Mouse (Mus musculus): ENCODE measurements around the gene Dnajb13.
"Not testable (repeated sequence)": the region's sequence is repeated elsewhere in the genome, so short reads cannot be mapped to it uniquely, and the experiment has no call there.

The Dnajb13 gene

DNA sequence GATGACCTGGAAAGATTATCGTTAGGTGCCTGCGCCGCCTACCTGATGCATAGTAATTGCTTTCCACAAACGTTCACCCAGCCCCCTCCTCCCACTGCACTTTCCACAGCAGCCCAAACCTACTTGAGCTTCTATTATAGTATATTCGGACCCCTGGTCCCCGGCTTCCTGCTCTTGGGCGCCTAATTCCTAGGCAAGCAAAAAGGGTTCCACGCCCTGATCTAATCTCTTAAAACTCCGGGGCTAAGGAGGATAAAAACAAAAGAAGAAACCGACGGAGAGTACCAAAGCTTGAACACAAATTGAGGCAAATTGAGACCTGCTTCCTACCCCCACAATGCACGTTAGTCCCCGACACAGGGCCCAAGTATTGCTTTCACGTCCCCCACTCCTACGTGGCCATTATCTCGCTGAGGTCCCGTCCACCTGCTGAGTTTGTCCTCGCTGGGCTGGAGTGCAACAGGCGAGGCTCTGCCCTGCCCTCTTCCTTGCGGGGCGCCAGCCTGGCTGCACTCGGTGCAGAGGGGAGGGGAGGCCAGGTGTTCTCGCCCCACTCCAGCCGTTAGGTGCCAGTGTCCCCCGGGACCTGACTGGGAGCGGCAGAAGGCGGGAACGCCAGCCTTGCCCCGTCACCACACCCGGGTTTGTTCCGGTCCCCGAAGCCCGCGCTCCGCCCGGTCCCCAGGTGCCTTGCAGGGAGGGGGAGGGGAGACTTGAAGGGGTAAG is 22.2 kb downstream of the Dnajb13 start:
- no peak for DNase-seq (ENCODE audit: extremely low spot score, low read depth, low spot score)

DNA sequence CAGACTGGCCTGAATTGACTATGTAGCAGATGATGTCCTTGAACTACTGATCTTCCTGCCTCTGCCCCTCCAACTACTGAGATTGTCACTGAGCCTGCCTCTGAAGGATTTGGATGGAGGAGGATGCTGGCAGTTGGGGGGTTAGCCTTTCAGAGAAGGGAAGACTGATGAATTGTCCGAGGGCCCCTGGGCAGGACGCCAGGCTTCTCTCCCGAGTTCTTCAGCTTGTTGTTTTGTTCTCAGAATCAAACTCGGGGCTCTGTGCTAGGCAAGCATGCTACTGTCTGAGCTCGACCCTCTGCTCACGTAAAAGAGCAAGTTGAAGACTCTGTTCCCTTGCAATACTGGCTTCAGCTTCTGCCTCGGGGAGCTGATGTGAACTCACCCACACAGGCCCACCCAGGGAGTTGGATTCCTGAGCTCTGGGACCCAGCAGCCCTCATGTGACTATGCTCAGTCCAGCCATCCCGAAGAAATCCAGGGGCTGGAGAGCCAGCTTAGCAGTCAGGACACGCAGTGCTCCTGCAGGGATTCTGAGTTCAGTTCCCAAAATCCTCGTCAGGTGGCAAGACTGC is 26.2 kb downstream of the Dnajb13 start:
- DNase-seq (ENCODE audit: extremely low spot score, low read depth, low spot score) = no peak

DNA sequence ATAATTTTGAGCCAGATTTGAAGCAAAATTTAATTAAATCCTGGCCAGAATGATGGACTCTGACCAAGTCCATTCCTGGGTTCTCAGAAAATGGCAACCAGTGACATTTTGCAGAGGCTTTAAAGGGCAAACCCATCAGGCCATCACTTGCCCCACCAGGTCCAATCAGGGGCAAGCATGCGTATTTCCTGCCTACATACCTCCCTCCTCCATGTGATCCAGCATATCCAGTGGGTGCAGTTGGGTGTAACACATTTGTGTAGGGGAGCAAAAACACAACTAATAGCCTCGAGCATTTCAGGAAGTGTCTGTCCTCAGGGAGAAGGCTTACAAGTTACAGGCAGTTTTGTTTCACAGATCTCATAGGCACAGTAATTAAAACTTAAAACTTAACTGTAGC is 27.5 kb downstream of the Dnajb13 start:
- DNase-seq (ENCODE audit: extremely low spot score, low read depth, low spot score) = no peak

DNA sequence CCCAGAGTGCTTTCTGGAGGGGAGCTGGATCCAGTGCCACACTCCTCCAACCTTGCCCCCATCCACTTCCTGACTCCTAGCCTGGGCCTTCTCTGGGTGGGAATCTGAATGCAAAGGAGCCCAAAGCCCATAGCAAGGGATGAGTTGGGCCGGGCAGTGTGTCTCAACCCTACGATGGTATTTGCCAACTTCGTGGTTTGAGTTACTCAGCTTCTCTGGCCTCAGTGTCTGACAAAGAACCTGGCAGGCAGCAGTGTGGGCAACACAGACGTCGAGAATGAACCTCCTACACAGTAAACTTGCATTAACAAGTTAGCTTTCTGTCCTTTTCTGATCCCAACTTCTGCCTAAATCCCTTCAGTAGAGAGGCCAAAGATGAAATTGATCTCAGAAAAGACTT is 30.3 kb downstream of the Dnajb13 start:
- no peak for DNase-seq (ENCODE audit: extremely low spot score, low read depth, low spot score)

DNA sequence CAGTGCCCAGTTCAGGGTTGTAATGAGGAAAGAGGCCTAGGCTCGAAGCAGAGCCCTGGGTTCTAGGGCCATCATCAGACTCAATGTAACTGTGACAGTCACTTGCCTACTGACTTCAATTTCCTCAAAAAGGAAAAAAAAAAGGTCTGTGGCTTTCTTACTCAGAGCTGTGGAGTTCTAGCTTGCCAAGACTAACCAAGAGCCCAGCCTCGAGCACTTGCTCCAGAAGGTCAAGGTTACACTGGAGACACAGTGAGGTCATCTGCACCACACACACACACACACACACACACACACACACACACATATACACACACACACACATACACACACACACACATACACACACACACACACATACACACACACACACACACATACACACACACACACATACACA is 32.7 kb downstream of the Dnajb13 start:
- DNase-seq (ENCODE audit: extremely low spot score, low read depth, low spot score) = not testable (repeated sequence)

DNA sequence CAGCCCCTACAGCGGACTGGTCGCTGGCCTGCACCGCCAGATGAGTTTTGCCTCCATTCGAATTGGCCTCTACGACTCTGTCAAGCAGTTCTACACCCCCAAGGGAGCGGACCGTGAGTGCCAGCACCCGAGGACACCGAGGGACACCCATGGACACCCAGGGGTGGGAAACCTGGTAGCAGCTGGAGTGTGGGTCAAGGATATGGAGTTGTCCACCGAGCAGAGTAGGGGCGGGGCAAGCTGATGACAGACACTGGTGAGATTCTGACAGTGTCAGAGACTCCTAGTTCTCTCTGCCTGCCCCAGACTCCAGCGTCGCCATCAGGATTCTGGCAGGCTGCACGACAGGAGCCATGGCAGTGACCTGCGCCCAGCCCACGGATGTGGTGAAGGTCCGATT is 34.6 kb downstream of the Dnajb13 start:
- no peak for DNase-seq (ENCODE audit: extremely low spot score, low read depth, low spot score)

DNA sequence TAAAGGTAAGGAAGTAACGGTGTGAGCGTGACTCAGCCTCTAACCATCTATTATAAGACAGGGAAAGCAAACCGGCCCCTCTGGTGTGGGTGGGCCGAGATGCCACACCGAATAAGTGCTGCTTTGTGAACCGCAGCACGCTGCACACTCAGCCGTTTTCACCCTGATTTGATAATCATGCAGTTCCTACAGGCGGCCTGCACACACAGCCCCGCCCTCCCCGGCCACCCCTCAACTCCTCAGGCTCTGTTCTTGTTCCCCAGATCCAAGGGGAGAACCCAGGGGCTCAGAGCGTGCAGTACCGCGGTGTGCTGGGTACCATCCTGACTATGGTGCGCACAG is 35.0 kb downstream of the Dnajb13 start:
- no peak for DNase-seq (ENCODE audit: extremely low spot score, low read depth, low spot score)

DNA sequence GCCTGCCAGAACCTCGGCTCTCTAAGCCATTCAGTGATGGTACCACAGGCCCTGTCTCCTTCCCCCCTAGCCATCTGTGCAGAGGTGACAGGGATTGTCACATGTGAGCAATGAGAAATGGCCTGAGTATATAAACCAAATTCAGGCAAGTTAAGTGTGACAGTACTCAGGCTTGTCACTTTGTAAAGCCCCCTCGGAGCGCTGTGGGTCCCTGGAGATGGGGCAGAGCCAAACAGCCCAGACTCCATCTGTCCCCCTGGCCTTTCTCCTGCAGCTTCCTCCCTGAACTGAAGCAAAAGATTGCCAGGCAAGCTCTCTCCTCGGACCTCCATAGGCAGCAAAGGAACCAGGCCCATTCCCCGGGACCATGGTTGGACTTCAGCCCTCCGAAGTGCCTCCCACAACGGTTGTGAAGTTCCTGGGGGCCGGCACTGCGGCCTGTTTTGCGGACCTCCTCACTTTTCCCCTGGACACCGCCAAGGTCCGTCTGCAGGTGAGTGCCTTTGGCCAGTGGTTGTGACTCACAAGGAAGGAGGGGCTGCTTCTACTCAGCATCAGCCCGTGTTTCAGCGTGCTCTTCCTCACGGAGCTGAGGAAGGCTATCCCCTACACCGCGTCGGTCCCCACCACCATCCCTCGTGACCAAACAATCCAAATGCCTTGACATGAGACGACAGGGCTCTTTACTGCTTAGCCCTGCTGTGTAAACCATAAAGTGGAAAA is 35.5 kb downstream of the Dnajb13 start:
- no peak for DNase-seq (ENCODE audit: extremely low spot score, low read depth, low spot score)

DNA sequence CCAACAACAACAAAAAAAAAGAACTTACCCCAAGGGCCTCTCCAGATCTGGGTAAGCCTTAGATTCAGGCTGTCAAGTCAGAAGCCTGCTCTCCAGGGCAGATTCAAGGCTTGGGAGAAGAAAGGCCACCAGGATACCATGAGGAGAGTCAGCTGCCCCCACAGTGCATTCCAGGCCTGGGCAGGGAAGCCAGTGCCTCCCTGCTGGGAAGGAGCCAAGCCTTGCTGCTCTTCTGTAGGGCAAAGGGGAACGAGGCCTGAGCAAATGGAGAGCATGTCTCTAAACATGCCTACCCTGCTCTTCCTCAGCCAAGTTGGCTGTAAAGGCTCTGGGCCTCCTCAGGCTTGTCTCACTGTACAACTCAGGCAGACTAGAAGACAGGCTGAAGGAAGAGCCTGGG is 40.1 kb downstream of the Dnajb13 start:
- no peak for DNase-seq (ENCODE audit: extremely low spot score, low read depth, low spot score)

DNA sequence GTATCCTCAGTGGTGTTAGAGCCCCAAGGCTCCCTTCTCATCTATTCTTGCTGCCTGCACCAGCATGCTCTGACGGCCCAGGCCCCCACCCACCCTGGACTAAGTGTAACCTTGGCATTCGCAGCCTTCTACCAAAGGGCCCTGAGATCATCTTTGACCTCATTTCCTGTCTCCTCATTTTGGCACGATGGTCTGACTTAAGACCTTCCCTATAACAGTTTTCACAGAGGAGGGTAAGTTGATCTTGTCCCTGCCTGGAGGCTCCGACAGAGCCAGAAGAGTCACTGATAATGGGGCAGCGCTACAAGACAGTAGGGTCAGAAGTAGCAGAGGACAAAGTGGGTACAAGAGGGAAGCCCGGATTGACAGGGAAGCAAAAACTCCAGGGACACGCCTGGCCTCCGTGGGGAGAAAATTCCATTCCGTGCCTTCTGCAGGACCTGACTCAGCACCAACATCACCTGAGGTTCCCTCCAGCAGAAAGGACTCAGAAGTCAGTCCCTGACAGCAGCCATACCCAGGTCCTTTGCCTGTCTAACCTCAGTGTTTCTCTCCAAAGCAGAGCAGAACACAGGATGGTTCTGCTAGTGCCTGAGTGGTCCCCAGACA is 40.8 kb downstream of the Dnajb13 start:
- DNase-seq (ENCODE audit: extremely low spot score, low read depth, low spot score) = no peak

DNA sequence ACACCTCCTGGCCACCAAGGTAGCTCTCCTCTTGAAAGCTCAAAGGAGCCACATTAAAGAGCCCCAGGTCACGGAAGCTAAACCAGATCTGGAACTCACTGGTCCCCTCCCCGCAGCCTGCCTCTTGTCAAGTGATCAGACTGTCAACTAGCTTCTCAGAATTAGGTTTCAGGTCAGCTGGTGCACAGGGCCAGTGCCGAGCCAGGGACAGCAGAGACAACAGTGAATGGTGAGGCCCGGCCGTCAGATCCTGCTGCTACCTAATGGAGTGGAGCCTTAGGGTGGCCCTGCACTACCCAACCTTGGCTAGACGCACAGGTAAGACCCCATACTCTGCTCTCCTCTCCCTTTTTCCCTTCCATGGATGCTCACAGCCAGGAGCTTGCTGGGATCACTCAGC is 42.0 kb downstream of the Dnajb13 start, which contains the start of gene Ucp3:
Gene Ucp3 (plus strand): TSS at position 214 of the 400 bp plus-strand sequence.
- no peak for DNase-seq (ENCODE audit: extremely low spot score, low read depth, low spot score)

DNA sequence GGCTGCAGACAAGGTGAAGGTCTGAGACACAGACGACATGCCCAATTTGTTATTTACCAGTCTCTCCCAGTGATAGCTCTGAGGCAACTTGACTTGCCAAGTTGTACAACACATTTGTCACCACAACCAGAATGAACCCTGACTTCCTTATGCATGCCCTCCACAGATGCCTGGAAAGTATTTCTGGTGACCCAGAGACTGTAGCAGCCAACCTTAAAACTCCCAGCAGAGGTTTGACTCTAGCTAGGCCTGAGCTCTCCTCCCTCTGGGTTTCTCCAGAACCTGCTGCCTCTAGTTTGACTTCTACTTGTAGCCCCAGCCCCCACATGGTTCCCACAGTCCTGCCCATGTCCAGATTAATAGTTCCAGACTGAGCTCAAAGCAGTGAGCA is 43.4 kb downstream of the Dnajb13 start:
- DNase-seq (ENCODE audit: extremely low spot score, low read depth, low spot score) = no peak

DNA sequence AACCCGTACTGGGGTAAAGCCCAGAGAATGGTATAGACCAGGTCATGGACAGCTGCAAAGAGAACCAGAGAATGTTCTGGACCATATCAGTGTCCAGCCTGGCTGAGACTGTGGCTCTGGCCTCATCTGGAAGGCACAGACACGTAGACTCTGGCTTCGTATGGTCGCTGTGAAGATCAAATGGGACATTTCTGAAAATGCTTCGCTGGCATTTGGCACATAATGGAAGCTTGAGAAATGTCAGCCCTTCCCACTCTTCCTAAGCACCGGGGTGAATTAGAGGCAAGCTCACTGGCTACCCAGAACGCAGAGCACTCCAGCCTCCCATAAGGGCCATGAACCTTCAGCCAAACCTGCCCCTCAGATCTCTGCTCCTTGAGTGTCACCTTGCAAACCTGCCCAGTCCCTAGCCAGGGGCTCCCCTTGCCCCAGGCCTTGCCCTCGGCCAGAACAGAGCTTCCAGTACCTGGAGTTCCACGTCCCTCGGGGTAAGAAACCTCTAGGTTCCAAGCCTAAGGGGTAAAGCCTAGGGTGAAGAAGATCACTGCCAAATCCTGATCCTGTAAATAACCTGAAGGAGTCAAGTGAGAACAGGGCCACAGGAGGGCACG is 43.9 kb downstream of the Dnajb13 start:
- no peak for DNase-seq (ENCODE audit: extremely low spot score, low read depth, low spot score)

DNA sequence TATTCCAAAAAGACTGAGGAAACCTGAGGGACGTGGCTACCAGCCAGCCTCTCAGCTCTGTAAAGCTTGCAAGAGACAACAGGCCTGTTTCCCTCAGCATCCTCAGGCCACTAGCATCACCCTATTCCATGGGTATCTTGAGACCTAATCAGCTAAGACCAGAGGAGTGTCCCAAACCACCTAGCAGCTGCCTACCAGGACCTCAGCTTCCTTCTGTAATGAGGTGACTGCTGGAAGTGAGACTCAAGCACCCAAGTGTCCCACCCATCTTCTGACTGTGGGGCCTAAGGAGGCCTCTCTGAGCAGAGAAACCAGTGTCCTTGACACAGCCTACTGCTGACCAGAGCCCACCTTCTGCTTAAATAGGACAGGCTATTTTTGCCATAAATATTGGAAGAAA is 45.3 kb downstream of the Dnajb13 start:
- DNase-seq (ENCODE audit: extremely low spot score, low read depth, low spot score) = no peak

DNA sequence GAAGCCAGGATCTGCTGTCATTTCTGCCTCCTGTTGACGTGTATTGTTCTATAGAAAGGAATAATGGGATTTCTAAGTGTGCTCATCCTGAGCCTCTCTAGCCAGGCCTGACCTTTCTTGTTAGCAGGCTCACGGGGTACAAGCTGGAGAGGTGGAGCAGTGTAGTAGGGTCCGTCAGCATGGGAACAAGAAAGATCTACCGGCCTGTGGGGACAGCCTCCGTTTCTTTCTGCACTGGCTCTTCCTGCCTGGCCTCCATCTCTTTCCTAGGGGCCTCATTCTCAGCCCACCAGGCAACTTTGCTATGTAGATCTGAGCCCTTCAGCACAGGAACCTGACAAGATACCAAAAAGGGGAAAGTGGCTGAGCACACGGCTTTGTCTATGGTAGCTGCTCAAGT is 46.0 kb downstream of the Dnajb13 start:
- DNase-seq (ENCODE audit: extremely low spot score, low read depth, low spot score) = no peak

DNA sequence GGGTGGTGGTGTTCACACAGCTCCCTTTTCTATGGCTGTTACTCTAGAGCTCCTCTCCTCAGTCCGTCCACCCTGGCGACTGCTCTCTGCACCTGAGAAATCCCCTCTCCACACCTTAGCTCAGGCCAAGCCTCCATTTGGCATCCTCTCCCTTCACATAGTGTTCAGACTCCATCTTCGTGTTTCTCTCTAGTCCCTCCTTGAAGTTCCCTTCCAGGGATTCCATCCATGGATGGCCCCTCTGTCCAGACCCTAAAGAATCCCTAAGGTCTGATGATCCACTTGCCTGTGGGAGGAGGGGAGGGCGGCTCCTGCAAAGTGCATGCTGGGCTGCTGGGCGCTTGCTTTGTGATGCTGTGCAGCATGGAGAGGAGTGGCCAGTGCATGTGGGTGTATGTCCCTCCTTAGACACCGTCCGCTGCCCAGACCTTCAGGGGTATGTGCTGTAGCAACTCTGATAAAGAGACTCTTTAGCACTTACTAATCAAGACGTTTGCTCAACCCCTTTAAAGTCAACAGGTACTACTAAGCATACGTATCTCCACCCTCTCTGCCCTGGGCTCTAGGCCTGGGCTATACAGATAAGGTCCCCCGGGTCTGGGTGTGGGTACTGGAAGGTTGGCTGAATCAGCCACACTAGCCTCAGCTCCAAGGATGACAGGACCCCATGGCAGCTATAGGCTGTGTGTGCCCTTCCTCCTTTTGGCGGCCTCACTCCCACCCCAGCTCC is 47.8 kb downstream of the Dnajb13 start:
- DNase-seq (ENCODE audit: extremely low spot score, low read depth, low spot score) = no peak

DNA sequence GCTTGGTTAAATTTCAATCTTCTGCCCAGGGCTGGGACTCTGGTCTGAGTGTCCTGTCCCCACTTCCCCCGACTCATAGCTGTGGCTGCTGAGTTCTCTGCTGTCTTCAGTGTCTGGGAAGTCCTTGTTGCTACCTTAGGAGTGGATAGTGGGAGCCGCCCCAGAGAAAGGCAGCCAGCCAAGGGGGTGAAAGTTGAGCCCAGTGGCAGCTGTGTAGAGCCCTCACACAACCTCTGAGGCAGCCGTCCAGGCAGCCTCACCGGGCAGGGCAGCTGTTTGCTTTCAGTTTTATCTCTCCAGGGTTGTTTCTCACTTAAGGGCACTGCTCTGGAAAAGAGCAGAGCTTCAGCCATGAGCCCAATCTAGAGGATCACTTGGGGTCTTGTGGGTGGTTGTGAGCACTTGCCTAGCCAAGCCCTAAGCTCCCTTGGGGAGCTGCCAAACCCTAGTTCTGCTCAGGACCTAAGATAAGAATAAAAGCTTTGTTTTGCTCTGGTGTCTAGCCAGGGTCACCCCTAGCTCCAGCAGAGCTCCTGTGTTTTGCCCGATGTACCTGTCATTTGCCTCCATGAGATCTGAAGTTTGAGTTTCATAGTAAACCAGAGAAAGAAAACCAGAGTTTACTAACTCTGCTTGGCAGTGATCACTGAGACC is 49.0 kb downstream of the Dnajb13 start:
- no peak for DNase-seq (ENCODE audit: extremely low spot score, low read depth, low spot score)

DNA sequence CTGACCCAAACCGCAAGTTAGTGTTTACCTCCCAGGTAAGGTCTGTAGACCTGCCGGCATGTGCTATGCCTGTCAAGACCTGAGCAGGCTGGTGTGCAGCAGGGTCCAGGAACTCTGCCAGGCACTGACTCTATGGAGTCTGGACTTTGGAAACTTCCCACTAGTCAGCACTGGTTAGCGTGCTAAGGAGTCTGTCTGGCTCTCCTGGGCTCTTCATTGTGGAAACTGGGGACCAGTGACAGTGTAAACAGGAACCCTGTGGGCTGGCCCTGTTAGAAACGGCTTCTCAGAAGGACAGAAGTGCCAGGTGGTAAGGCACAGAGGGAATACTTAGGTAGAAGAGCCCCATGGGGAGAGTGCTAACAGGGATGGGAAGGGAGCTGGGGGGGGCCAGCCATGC is 49.5 kb downstream of the Dnajb13 start:
- DNase-seq (ENCODE audit: extremely low spot score, low read depth, low spot score) = no peak

DNA sequence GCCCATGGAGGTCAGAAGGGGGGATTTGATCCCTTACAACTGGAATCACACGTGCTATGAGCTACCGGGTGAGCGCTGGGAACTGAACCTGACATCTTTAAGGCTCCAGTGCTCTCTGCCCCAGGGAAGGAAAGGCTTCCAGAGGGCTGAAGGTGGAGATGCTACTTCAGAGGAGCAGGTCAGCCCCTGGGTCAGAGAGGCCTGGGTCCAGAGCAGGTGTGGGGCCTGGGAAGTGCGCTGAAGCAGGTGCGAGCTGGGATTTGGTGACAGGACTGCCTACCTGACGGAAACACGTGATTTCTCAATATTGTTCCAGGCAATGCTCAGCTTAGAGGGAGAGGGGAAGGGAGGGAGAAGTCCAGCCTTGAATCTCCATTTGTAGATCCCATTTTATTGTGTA is 50.5 kb downstream of the Dnajb13 start:
- no peak for DNase-seq (ENCODE audit: extremely low spot score, low read depth, low spot score)

DNA sequence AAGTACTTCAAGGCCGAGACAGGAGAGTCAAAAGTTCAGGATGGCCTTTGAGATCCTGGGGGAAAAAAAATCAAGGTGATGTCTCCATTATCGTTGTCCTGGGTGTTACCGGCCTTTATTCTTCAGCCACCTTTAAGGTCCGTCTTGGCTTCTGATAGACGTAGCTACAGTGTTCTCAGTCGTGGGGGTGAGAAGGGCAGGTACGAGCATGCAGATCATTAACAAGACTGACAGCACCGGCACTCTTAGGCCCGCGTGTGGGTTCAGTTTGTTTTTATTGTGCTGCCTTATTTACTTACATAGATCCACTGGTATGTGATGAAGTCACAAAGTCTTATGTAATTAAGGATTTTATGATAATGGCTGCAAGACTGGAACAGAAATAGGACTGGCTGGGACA is 51.0 kb downstream of the Dnajb13 start:
- DNase-seq (ENCODE audit: extremely low spot score, low read depth, low spot score) = no peak
